Mouse (Mus musculus) liver, postnatal 0 days (tissue): Measurements from ENCODE around the gene Prickle4.

Source experiments
- CTCF ChIP-seq: sonication (generic); IDR thresholded peaks from 2 replicates; pipeline ENCODE4 v1.5.1; 2016; ENCODE audit warnings: antibody characterized with exemption, low read depth
- EP300 ChIP-seq: IDR thresholded peaks from 2 replicates; pipeline ENCODE4 v1.6.1; 2016; ENCODE audit warnings: antibody characterized with exemption, low read depth, mild to moderate bottlenecking

GRCm38 (mm10) chr17:47657901-47658300 is 36.6 kb downstream of the Prickle4 start:
- TF ChIP-seq CTCF = no peak
- no peak for TF ChIP-seq EP300
